Comparison of ENCODE assay signal across 8 mouse cellular contexts in genomic region chr2:92484256-92485025, GRCm38 (mm10). TPM values are rescaled to one million over a fixed set of nuclear protein-coding genes. Genes with fewer than 3 reads are reported as not detected.
DNase-seq lines count a peak whose midpoint lies in the region; ATAC-seq lines count a peak whose summit lies in the region.

No protein-coding gene starts in this region.

- no peak for ATAC-seq in kidney, embryonic 14.5 days (ENCODE audit: low FRiP score, low TSS enrichment)
- ATAC-seq in hindbrain, embryonic 12.5 days (ENCODE audit: low FRiP score), result no peak

- H3K9me3 ChIP-seq in kidney, embryonic 14.5 days (ENCODE audit: control insufficient read depth, low read length), result no peaks in the 10 kb centered on the region
- no peaks in the 10 kb centered on the region for H3K9me3 ChIP-seq in hindbrain, embryonic 12.5 days (replicated peaks)

- no peak for DNase-seq in kidney, postnatal 36 days
- peak; percentile 50 for DNase-seq in T-cell, adult 2 months (ENCODE audit: low spot score)
- peak; percentile 18 for DNase-seq in lung, postnatal 25 days (ENCODE audit: low spot score)
- DNase-seq in testis, postnatal 10 days (ENCODE audit: low spot score), result peak; percentile 41
- DNase-seq in embryo, embryonic 10 days (ENCODE audit: low spot score), result no peak
- DNase-seq in adrenal gland, postnatal 4 days (ENCODE audit: low spot score in 2 of 2), result no peak

- H3K4me3 ChIP-seq in kidney, embryonic 14.5 days (ENCODE audit: low read length), result no peak overlapping the region
- peak overlapping the region; percentile 5; the same call in 1 of the 2 replicates for H3K4me3 ChIP-seq in hindbrain, embryonic 12.5 days

- H3K27ac ChIP-seq in kidney, embryonic 14.5 days (ENCODE audit: low read depth, low read length), result no peak overlapping the region
- no peak overlapping the region for H3K27ac ChIP-seq in hindbrain, embryonic 12.5 days

- H3K36me3 ChIP-seq in kidney, embryonic 14.5 days (ENCODE audit: control insufficient read depth, insufficient read depth, low read length), result no peaks in the 10 kb centered on the region
- H3K36me3 ChIP-seq in hindbrain, embryonic 12.5 days, result no peaks in the 10 kb centered on the region

- 0 out of 2 replicates have a peak, but pooled peaks cover 7% of the 10 kb centered on the region for H3K4me1 ChIP-seq in kidney, embryonic 14.5 days (ENCODE audit: control insufficient read depth, insufficient read depth, low read length)
- H3K4me1 ChIP-seq in hindbrain, embryonic 12.5 days, result peaks cover 9% of the 10 kb centered on the region

- peak overlapping the region; percentile 21 for H3K4me2 ChIP-seq in kidney, embryonic 14.5 days (replicated peaks; ENCODE audit: low read depth, low read length)
- H3K4me2 ChIP-seq in hindbrain, embryonic 12.5 days (replicated peaks), result peak overlapping the region; percentile 37

- peaks cover 21% of the 10 kb centered on the region for H3K27me3 ChIP-seq in kidney, embryonic 14.5 days (ENCODE audit: control insufficient read depth, insufficient read depth, low read length)
- H3K27me3 ChIP-seq in hindbrain, embryonic 12.5 days, result peaks cover 44% of the 10 kb centered on the region

- H3K9ac ChIP-seq in kidney, embryonic 14.5 days (ENCODE audit: low read depth, low read length), result no peak overlapping the region
- H3K9ac ChIP-seq in hindbrain, embryonic 12.5 days, result no peak overlapping the region

- WGBS in kidney, embryonic 14.5 days, result 30% methylated on average over 23 of the region's 23 CpGs
- 33% methylated on average over 23 of the region's 23 CpGs for WGBS in hindbrain, embryonic 12.5 days

RNA-seq across cellular contexts. Expression of gene Slc35c1, which starts 24.1 kb away (rescaled TPM):
- 6.9 and 13.6 TPM in 2 replicates for polyA plus RNA-seq in kidney, embryonic 14.5 days (2014; fragmentation: Nextera tagmentation; extraction: Ambion mirVana)
- polyA plus RNA-seq in hindbrain, embryonic 12.5 days (2016; fragmentation: Nextera tagmentation; extraction: Ambion mirVana), result 11.9 and 12.5 TPM in 2 replicates
- total RNA-seq in adrenal gland, postnatal 4 days (2021), result 10 to 100 TPM; 22.7 to 23.7 TPM

RNA-seq across cellular contexts. Expression of gene Cry2, which starts 50.6 kb away (rescaled TPM):
- 13.8 and 21.3 TPM in 2 replicates for polyA plus RNA-seq in kidney, embryonic 14.5 days (2014; fragmentation: Nextera tagmentation; extraction: Ambion mirVana)
- polyA plus RNA-seq in hindbrain, embryonic 12.5 days (2016; fragmentation: Nextera tagmentation; extraction: Ambion mirVana), result 38.1 and 39.9 TPM in 2 replicates
- total RNA-seq in adrenal gland, postnatal 4 days (2021), result 10 to 100 TPM; 58.6 to 65.8 TPM

Comparison
In these comparisons a context has a peak if more than half of its experiments do, and no peak if none do; other contexts are left out.
1. DNase-seq: peak in T-cell, adult 2 months (single experiment), lung, postnatal 25 days (single experiment) and testis, postnatal 10 days (single experiment); none in kidney, postnatal 36 days (0 of 2), embryo, embryonic 10 days (single experiment) and adrenal gland, postnatal 4 days (0 of 2).